Mouse (Mus musculus): Measurements from ENCODE around the gene Vac14. TPM values are rescaled to one million over a fixed set of nuclear protein-coding genes. Genes with fewer than 3 reads are reported as not detected.
A peak's percentile ranks its signal among the peaks of the same experiment; 100 is the strongest.
"Not testable (repeated sequence)": the region's sequence is repeated elsewhere in the genome, so short reads cannot be mapped to it uniquely, and the experiment has no call there.

Gene Vac14
- total RNA-seq, 2 experiments from 2014 or later = 22.8 to 23.4 TPM

- peak overlapping the region; percentile 36; the same call in 1 of the 2 replicates for H3K27ac ChIP-seq
- no peak overlapping the region for H3K4me3 ChIP-seq
- no peak for TF ChIP-seq CTCF (conservative IDR thresholded peaks at IDR 0.05)
- no peak for DNase-seq (ENCODE audit: low spot score in 2 of 2)
Observed at GRCm38 (mm10) chr8:110654075-110655060, 36.0 kb downstream of the Vac14 start.

DNA sequence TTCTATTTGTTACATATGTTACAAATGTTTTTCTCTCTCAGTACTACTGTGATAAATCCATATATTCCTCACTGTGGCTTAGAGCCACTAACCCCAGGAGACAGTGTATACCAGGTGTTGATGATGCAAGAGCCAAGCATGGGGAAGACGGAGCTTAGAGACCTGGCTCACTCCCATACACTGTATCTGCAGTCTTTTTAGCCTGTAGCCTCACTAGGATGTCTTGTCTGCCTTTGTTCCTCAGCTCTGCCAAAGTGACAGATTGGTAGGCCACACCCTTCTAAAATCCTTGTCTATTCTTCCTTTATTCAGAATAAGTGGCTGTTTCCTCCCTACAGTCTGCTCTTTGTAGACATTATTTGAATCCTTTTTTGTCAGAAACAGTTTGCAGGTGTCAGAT lies 37.4 kb downstream of the Vac14 start:
- H3K4me3 ChIP-seq = no peak overlapping the region
- H3K27ac ChIP-seq = 0 out of 2 replicates have a peak overlapping the region, but pooled peaks have one; percentile 6
- TF ChIP-seq CTCF (conservative IDR thresholded peaks at IDR 0.05) = no peak
- no peak for DNase-seq (ENCODE audit: low spot score in 2 of 2)

DNA sequence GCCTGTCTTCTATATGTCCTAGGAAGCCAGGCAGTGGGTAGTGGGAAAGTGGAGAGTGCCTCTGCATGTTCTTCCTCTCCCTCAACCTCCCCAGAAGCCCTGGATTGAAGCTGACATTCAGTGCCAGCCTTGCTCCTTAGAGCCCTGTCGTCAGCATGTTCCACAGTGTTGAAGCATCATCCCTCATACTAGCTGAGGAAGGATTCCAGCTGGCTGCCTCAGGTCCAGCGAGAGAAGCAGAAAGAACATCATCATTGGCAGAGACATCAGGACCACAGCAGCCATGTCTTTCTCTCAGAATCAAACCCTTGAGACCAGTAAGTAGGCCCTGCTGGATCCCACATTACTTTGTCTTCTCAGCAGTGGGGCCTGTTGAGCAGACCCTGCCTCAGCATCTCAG lies 39.3 kb downstream of the Vac14 start:
- no peak for DNase-seq (ENCODE audit: low spot score in 2 of 2)
- no peak overlapping the region for H3K27ac ChIP-seq
- H3K4me3 ChIP-seq = no peak overlapping the region
- no peak for TF ChIP-seq CTCF (conservative IDR thresholded peaks at IDR 0.05)

GRCm38 (mm10) chr8:110660121-110660520 lies 41.7 kb downstream of the Vac14 start:
- TF ChIP-seq CTCF (conservative IDR thresholded peaks at IDR 0.05) = no peak
- no peak for DNase-seq (ENCODE audit: low spot score in 2 of 2)

DNA sequence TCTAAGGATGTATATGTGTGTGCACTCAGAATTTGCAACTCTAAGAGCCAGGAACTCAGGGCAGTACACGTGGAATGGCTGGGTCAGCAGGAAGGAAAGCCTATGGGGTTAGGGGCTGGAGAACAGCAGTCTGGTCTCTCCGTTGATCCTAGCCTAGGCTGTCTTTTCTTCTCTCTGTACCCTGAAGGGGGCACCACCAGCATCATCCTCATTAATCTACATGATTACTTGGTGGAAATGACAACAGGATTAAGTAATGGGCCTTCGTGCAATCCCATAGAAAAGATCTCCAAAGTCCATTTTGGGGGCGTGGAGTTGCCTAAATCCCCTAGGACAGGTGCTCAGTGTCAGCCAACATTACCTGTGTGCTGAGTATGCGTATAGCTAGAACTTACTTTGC lies 44.2 kb downstream of the Vac14 start:
- TF ChIP-seq CTCF (conservative IDR thresholded peaks at IDR 0.05) = peak; percentile 66
- Histone ChIP-seq H3K27ac (peak overlapping the region; percentile 85), H3K4me3 (no peak overlapping the region)
- no peak for DNase-seq (ENCODE audit: low spot score in 2 of 2)

More at GRCm38 (mm10) chr8:110660121-110660520, 41.7 kb downstream of the Vac14 start:
- peak overlapping the region; percentile 66; the same call in 1 of the 2 replicates for H3K27ac ChIP-seq
- no peak overlapping the region for H3K4me3 ChIP-seq

- Histone ChIP-seq H3K4me3 (no peak overlapping the region), H3K27ac (peak overlapping the region; percentile 85)
- no peak for DNase-seq (ENCODE audit: low spot score in 2 of 2)
- no peak for TF ChIP-seq CTCF (conservative IDR thresholded peaks at IDR 0.05)
Observed at GRCm38 (mm10) chr8:110663015-110663742, 44.8 kb downstream of the Vac14 start.

DNA sequence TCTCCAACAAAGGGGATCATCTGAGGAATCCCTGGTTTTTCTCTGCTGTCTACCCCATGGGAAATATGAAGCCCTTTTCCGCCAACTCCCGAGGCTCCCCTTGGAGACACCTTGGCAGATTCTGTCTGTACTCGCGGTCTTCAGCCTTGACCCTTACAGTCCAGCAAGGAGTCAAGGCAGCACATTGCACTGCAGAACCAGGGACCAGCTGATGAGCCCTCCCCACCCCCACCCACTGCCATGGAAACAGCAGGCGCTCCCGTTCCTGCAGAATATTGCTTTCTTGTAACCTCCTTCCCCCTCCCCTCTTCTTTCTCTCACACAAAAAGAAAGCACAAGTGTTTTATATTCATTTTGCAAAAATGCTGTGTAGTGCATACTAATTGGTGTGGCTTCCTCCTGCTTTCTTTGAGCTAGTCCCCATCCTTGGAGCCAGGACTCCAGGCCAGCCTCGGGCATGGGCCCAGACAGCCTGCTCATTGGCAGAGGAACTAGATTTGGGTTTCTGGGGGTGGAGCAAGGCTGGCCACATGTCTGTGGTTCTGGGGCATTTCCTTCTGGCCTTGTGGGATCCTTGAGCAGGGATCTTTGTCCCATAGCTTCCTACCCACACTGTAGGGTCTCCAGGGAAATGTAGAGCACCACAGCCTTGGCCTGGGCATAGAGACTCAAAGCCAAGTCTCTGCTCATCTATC lies 46.0 kb downstream of the Vac14 start:
- no peak for TF ChIP-seq CTCF (conservative IDR thresholded peaks at IDR 0.05)
- DNase-seq (ENCODE audit: low spot score in 2 of 2) = peak; percentile 74 to 90
- Histone ChIP-seq H3K27ac (peak overlapping the region; percentile 85), H3K4me3 (no peak overlapping the region)

DNA sequence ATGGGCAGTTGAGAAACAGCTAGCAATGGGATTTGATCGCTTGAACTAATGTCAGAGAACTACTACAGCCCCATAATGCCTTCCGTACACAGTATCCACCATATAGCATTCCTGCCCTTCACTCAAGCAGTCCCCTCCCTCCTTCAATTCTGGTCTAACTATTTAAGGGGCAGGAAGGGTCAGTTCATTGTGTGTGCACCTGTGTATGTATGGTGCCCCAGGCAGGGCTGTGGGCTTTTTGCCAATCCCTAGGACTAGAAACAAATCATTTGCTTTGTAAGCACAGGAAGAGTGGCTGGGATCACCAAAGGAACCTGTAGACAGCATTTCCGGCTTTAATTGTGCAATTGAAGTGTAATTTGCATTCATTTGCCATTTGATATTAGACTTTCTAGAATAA lies 46.6 kb downstream of the Vac14 start:
- no peak for TF ChIP-seq CTCF (conservative IDR thresholded peaks at IDR 0.05)
- Histone ChIP-seq H3K4me3 (no peak overlapping the region), H3K27ac (peak overlapping the region; percentile 85)
- no peak for DNase-seq (ENCODE audit: low spot score in 2 of 2)

DNA sequence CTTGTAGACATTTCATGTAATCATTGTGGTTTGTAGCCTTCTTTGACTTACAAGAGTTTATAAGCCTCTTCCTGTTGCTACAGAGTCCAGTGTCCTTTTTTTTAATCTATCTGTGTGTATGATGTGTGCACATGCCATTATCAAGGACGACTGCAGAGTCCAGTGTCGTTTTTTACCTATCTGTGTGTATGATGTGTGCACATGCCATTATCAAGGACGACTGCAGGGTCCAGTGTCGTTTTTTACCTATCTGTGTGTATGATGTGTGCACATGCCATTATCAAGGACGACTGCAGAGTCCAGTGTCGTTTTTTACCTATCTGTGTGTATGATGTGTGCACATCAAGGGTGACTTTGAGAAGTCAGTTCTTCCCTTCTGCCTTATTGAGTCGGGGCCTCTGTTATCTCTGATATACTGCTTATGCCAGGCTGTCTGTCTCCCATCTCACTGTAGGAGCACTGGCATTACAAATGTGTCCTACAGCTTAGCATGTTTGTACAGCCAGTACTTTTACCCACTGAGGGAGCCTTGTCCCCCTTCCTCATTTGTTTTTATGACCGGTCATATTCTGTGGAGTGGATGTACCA lies 49.3 kb downstream of the Vac14 start:
- not testable (repeated sequence) for H3K27ac ChIP-seq; H3K4me3 ChIP-seq; DNase-seq (ENCODE audit: low spot score in 2 of 2)

DNA sequence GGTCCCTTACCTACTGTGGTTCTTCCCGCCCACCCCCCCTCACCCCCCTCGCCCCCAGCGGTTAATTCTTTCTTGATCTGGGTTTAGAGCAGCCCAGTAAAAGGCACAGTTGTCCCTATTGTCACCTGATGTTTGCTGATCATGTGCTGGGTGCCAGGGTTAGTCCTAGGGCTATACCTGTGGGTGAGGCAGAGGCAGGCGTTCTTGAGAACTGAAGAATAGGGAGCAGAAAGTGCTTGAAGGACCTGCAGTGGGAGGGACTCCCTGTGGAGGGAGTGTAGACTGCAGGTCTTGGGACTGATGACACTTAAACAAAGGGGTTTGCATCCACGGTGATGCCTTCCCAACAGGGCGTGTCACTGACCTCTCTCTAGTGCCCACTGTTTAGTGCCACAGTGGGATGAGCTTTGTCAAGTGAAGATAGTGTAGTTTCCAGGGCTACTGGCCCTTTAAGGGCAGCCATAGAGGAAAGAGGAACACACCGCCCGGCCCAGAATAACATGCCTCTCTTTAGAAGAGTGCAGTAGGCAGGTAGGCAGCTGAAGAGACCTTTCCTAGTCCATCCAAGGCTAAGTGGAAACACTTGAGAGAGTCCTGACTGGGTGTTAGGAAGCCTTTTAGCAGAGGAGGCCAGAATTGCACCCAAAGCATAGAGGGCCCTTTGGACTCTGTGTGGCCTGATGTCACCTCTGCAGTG lies 51.7 kb downstream of the Vac14 start:
- H3K27ac ChIP-seq = no peak overlapping the region; the same call in 1 of the 2 replicates
- 0 out of 2 replicates have a peak, but pooled peaks have one; percentile 3 for TF ChIP-seq CTCF (conservative IDR thresholded peaks at IDR 0.05)
- H3K4me3 ChIP-seq = no peak overlapping the region
- DNase-seq (ENCODE audit: low spot score in 2 of 2) = no peak

- H3K27ac ChIP-seq = peak overlapping the region; percentile 0; the same call in 1 of the 2 replicates
- H3K4me3 ChIP-seq = no peak overlapping the region
- no peak for DNase-seq (ENCODE audit: low spot score in 2 of 2)
- TF ChIP-seq CTCF (conservative IDR thresholded peaks at IDR 0.05) = no peak
Observed at GRCm38 (mm10) chr8:110671309-110671708, 52.9 kb downstream of the Vac14 start.

GRCm38 (mm10) chr8:110672133-110672532 lies 53.7 kb downstream of the Vac14 start:
- no peak for TF ChIP-seq CTCF (conservative IDR thresholded peaks at IDR 0.05)
- DNase-seq (ENCODE audit: low spot score in 2 of 2) = no peak
- Histone ChIP-seq H3K4me3 (no peak overlapping the region), H3K27ac (peak overlapping the region; percentile 0; the same call in 1 of the 2 replicates)
